Mouse (Mus musculus) gastrocnemius, postnatal 10 days (tissue): ENCODE results near the gene Tdp1. TPM values are rescaled to one million over a fixed set of nuclear protein-coding genes. Genes with fewer than 3 reads are reported as not detected.

Source experiments
- DNase-seq: peaks from one replicate; pipeline ENCODE4 v3.0.0; 2021; ENCODE audit warnings: mixed read lengths
- long read RNA-seq, 2 experiments: library from polyadenylated mRNA; stranded (forward); transcript quantifications; one replicate each; pipeline ENCODE4 v2.0.0; 2021
- total RNA-seq, 2 experiments: library from RNA; stranded (reverse); gene quantifications; 2 replicates each; pipeline ENCODE4 v1.2.3; 2021

Tdp1 gene
- 10 to 100 TPM in 1 of 2 experiments, 1 to 10 TPM in 1; 7.8 to 11.9 TPM for total RNA-seq
- long read RNA-seq, experiment 1, transcript Tdp1-207 (16 exons, 2,036 nt) = major isoform, 8 of 13 reads
- long read RNA-seq, experiment 1, partial matches to known transcripts = 1 of 13 reads
- long read RNA-seq, experiment 1, other reads (novel, unspliced or antisense) = 4 of 13 reads
- long read RNA-seq, experiment 2, transcript Tdp1-207 (16 exons, 2,036 nt) = major isoform, 10 of 14 reads
- long read RNA-seq, experiment 2, partial matches to known transcripts = 2 of 14 reads
- long read RNA-seq, experiment 2, other reads (novel, unspliced or antisense) = 1 of 14 reads

- DNase-seq = peak; percentile 94
Measured at GRCm38 (mm10) chr12:99884269-99885261, at the start of gene Tdp1, which contains the start of gene Efcab11. Gene Tdp1, plus strand, starts transcription at chr12:99884517. Gene Efcab11, minus strand, starts transcription at chr12:99884439.

- DNase-seq = no peak
Measured at GRCm38 (mm10) chr12:99836404-99837131, 47.7 kb upstream of the Tdp1 start.

- no peak for DNase-seq
Measured at GRCm38 (mm10) chr12:99837528-99837927, 46.8 kb upstream of the Tdp1 start.

GRCm38 (mm10) chr12:99838109-99838508 lies 46.2 kb upstream of the Tdp1 start:
- DNase-seq = no peak

GRCm38 (mm10) chr12:99838703-99839102 lies 45.6 kb upstream of the Tdp1 start:
- no peak for DNase-seq

GRCm38 (mm10) chr12:99844951-99845350 lies 39.4 kb upstream of the Tdp1 start:
- DNase-seq = no peak

GRCm38 (mm10) chr12:99849996-99850395 lies 34.3 kb upstream of the Tdp1 start:
- no peak for DNase-seq

- DNase-seq = no peak
Measured at GRCm38 (mm10) chr12:99853323-99854258, 30.7 kb upstream of the Tdp1 start.

GRCm38 (mm10) chr12:99856011-99856410 lies 28.3 kb upstream of the Tdp1 start:
- no peak for DNase-seq

GRCm38 (mm10) chr12:99858664-99859063 lies 25.7 kb upstream of the Tdp1 start:
- no peak for DNase-seq

GRCm38 (mm10) chr12:99859391-99860100 lies 24.8 kb upstream of the Tdp1 start:
- DNase-seq = no peak

- no peak for DNase-seq
Measured at GRCm38 (mm10) chr12:99860981-99861380, 23.3 kb upstream of the Tdp1 start.

GRCm38 (mm10) chr12:99864613-99865012 lies 19.7 kb upstream of the Tdp1 start:
- no peak for DNase-seq

GRCm38 (mm10) chr12:99868821-99869220 lies 15.5 kb upstream of the Tdp1 start:
- no peak for DNase-seq

- no peak for DNase-seq
Measured at GRCm38 (mm10) chr12:99873443-99873842, 10.9 kb upstream of the Tdp1 start.

- no peak for DNase-seq
Measured at GRCm38 (mm10) chr12:99874609-99875008, 9.7 kb upstream of the Tdp1 start.

- DNase-seq = peak; percentile 84
Measured at GRCm38 (mm10) chr12:99883000-99883712, 1.2 kb upstream of the Tdp1 start.

GRCm38 (mm10) chr12:99883713-99884105 lies 608 bp upstream of the Tdp1 start:
- no peak for DNase-seq

- DNase-seq = no peak
Measured at GRCm38 (mm10) chr12:99885282-99885901, 1.1 kb downstream of the Tdp1 start.
